Mouse (Mus musculus) brain, embryonic 14.5 days (tissue): ENCODE results near the gene Gm11037.

Experiments used
- CTCF ChIP-seq: fragments of 200-500 bp; IDR thresholded peaks from 2 replicates; pipeline ENCODE4 v1.5.1; 2012; ENCODE audit warnings: inconsistent platforms, mild to moderate bottlenecking, moderate library complexity, borderline replicate concordance; ENCODE audit not compliant: insufficient read depth, insufficient read length; ENCODE audit errors: extremely low read depth
- POLR2A ChIP-seq: fragments of 200-500 bp; IDR thresholded peaks from 2 replicates; pipeline ENCODE4 v1.6.1; 2012; ENCODE audit warnings: mild to moderate bottlenecking, inconsistent platforms, borderline replicate concordance; ENCODE audit not compliant: poor library complexity, insufficient read depth, insufficient read length, severe bottlenecking; ENCODE audit errors: extremely low read depth

GRCm38 (mm10) chr2:131156987-131157386 lies 23.7 kb downstream of the Gm11037 start:
- TF ChIP-seq POLR2A (no peak), CTCF (no peak)
